Mouse (Mus musculus) left cerebral cortex, postnatal 25 days (tissue): ENCODE data around the gene Bbs10. TPM values are rescaled to one million over a fixed set of nuclear protein-coding genes. Genes with fewer than 3 reads are reported as not detected.
A peak's percentile ranks its signal among the peaks of the same experiment; 100 is the strongest.

Source experiments
- DNase-seq, 2 experiments: peaks; one replicate each; pipeline ENCODE4 v3.0.0; 2022; ENCODE audit warnings: low spot score in 2 of 2, mixed read lengths in 1 of 2
- intact Hi-C: fragments of 180-260 bp; cut with DNase I; formaldehyde crosslinking; loops from one replicate; pipeline ENCODE4 v1.15.1; 2025
- total RNA-seq, 2 experiments: library from RNA; stranded (reverse); gene quantifications; 2 replicates each; pipeline ENCODE4 v1.2.3; 2021

The Bbs10 gene
- 1 to 10 TPM; 5.2 to 6.8 TPM for total RNA-seq

DNA sequence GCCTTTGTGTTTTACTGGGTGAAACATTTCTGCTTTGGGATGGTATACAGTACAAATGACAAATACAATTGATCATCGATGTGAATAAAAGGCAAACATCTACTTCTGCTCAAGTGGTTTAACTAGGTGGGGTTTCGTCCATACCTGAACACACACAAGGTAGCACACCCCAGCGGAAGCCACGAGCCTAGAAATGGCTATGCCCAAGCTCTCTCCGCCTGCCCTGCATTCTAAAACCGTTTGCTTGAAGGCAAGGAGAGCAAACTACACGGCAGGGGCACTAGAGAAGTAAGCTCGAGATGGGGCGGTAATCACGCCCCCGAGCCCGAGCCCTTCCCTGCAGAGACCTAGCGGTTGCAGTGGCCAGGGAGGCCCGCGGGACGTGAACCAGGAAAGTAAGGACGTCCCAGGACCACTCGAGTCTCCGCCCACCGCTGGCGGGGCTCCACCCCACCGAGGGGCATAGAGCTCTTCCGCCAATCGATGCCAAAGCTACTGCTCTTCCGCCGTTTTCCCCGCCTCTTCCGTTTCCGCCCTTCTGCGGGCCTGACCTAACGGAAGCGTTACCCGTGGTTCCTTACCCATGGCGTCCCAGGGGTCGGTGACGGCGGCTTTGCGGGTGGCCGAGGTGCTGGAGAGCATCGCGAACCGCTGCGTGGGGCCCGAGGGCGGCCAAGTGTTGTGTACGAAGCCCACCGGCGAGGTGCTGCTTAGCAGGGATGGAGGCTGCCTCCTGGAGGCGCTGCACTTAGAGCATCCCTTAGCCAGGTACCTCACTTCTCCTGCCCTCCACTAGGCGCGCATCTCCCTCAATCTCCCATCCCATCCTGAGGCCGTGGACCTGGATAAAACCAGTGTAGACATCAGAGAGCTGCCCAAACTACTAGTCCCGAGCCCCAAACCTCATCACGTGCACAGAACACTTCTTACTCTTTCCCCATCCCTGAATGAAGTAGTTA lies at the start of gene Bbs10:
TSS of gene Bbs10 (plus strand) at position 540 of the 959 bp plus-strand sequence.
- intact Hi-C loops: loop anchor here (2.0 to 5.0 kb wide), 3 partner anchors 71 to 204 kb away; partner anchors contain the start of gene Nap1l1
- peak; percentile 94 to 97 for DNase-seq

DNA sequence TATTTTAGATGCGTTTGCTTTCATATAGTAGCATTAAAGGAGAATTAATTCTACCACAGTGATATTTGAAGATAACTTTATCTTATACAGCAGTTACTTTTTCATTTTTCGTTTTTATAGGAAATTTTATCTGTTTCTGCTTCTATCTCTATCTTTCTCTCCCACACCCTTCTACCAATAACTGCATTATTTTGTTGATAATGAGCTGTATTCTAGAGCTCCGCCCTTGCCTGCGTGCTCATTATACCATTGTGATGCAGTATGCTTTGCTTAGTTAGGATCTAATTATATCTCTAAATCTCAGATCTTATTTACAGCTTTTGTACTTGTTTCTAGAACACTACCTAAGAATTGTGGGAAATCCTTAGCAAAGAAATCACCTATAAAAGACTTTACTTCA lies 48.3 kb upstream of the Bbs10 start:
- intact Hi-C loops: loop anchor here (5.0 to 10.0 kb wide), 2 partner anchors 63 to 215 kb away; no protein-coding TSS in a partner anchor
- DNase-seq: no peak

DNA sequence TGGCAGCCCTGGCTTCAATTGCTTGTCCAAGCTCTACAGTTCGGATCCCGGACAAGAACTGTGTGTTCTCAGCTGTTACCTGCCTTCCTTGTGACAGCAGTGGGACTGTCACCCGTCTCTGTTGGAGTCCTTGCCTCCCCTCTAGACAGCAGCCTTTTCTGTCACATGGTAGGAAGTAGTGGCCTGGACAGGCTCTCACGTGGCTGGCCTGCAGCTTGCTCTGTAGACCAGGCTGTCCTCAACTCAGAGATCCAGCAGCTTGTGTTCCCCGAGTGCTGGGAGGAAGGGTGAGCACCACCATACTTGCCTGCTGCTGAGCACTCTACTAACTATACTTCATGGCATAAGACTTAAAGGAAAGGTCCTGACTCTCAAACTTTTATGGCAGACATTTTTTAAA lies 46.8 kb upstream of the Bbs10 start:
- intact Hi-C loops: loop anchor here (5.0 to 10.0 kb wide), 2 partner anchors 64 to 217 kb away; no protein-coding TSS in a partner anchor
- DNase-seq: no peak

DNA sequence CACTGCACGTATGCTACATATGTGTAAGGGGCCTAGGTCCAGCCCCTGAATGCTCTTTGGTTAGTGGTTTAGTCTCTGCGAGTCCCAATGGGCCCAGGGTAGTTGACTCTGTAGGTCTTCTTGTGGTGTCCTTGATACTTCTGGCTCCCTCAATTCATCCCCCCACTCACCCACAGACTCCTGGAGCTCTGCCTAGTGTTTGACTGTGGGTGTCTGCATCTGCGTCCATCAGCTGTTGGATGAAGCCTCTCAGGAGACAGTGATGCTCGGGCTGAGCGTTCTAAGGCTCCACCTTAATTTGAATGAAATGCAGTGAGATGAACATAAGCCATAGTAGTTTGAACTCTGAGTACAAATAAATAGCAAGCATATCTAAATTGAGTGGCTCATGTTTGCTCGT lies 43.3 kb upstream of the Bbs10 start:
- DNase-seq: peak in 1 of 2 experiments; percentile 84
- intact Hi-C loops: loop anchor here (10.0 kb wide), 1 partner anchor 220 kb away; no protein-coding TSS in a partner anchor

DNA sequence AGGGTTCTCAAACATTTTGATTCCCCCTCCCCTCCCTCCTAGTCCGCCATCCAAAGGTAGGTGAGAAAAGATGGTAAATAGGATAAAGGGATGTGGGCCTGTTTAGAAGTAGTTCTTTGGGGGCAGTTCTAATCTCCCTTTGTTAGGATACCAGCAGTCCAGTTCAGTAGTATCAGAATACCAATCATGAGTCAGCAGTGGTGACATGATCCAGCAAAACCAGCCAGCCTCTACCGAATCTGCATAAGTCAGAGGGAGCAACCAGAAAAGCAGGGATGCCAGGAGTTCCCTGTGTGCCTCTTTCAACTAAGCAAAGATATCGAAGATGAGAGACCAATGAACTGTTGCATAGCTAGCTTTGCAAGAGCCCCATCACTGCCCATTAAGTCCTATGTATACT lies 42.3 kb upstream of the Bbs10 start:
- no peak for DNase-seq
- intact Hi-C loops: loop anchor here (10.0 kb wide), 1 partner anchor 221 kb away; no protein-coding TSS in a partner anchor

DNA sequence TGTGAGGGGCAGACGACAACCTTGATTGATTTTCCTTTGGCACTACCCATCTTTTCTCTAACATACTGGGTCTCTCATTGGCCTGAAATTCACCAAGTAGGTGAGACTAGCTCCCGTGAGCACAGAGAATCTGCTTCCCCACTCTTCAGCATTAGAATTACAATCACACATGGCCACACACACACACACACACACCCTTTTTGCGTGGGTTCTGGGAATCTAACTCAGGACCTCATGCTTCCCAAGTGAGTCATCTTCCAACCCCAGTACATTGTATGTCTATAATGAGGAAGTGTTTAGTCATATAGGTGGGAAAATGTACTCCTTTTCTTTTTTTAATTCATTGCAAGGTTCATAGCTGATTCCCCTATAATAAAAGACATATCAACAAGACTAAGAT lies 41.1 kb upstream of the Bbs10 start:
- peak; percentile 45 to 87 for DNase-seq
- intact Hi-C loops: loop anchor here (10.0 kb wide), 1 partner anchor 223 kb away; no protein-coding TSS in a partner anchor

- intact Hi-C loops: loop anchor here (10.0 kb wide), 1 partner anchor 223 kb away; no protein-coding TSS in a partner anchor
- DNase-seq: no peak
These were observed 40.2 kb upstream of the Bbs10 start for GRCm38 (mm10) chr10:111258256-111258655.

GRCm38 (mm10) chr10:111271687-111272086 lies 26.8 kb upstream of the Bbs10 start:
- intact Hi-C loops: no loop called here
- DNase-seq: no peak

DNA sequence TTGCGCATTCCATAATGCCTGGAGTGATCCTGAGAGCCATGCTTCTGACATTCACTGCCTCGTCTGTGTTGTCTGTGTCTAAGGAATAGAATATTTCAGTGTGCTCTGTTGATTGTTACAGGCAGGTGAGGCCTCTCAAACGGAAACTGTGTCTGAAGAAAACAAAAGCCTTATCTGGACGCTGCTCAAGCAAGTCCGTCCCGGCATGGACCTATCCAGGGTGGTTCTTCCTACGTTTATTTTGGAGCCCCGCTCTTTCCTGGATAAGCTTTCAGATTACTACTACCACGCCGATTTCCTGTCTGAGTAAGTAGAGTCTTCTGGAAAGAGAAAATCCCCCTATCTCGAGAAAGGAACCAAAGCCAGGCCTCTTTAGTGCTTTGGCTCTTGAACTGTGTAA lies 25.6 kb upstream of the Bbs10 start:
- DNase-seq: no peak
- intact Hi-C loops: no loop called here

DNA sequence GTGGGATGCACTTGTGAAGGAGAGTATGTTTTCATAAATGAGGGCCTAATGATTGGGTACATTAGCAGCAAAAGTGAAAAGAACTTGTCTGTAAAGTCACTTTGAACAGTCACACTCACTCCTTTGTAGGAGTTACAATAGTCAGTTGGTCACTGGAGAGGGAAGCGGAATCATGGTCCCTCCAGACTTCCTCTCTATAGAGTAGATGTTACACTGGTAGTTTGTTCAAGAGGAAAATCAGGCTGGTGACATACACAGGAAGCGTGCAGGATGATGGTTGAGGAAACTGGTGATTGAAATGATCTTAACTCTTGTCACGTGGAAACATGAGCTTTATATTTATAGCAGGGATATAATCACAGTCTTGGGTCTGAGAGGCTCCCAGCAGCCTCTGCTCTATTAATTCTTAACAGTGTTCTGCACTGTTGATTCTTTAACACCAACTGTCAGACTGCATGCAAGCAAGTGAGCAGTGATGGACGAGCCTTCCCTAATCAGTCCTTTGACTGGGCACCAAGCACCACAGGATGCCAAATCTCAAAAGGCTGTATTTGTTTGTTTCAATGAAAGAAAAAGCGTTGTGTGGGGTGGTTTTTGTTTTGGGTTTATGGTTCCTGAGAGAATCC lies 24.9 kb upstream of the Bbs10 start:
- no peak for DNase-seq
- intact Hi-C loops: no loop called here

DNA sequence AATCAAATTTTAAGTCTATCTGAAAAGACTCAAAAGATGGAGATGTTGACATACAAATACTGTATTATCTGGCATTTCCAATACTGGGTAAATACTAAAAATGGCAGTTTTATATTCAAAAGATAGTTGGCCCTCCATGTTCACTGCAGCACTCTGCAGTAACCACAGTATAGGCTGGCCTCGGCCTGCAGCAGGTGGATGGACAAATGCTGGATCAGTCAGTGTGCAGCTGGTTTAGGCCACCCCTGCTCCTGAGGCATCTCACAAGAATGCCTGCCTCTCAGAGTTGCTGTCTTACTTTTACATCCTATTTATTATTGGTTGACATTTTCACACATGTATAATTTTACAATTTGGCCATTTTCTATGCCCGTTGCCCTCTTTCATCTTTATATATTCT lies 22.7 kb upstream of the Bbs10 start:
- intact Hi-C loops: no loop called here
- DNase-seq: no peak

DNA sequence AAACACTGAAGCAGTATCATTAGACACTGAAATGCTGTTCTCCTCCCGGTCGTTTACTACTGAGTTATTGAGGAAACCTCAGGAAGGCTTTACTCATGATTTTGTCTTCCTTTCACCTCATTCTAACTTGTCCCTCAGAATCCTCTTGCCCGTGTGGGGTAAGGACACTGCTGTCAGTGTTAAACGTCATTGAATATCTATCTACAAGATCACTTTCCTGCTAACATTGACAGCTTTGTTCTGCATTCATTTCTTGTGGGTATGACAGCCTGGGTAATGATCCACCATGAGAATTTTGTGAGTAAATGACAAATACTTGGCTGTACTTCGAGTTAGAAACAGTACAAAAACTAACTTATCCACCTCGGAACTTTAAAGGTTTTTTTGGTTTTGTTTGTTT lies 848 bp upstream of the Bbs10 start:
- intact Hi-C loops: loop anchor here (2.0 to 5.0 kb wide), 3 partner anchors 70 to 205 kb away; partner anchors contain the start of gene Nap1l1
- no peak for DNase-seq

GRCm38 (mm10) chr10:111299591-111299990 lies 1.1 kb downstream of the Bbs10 start:
- peak; percentile 37 to 71 for DNase-seq

DNA sequence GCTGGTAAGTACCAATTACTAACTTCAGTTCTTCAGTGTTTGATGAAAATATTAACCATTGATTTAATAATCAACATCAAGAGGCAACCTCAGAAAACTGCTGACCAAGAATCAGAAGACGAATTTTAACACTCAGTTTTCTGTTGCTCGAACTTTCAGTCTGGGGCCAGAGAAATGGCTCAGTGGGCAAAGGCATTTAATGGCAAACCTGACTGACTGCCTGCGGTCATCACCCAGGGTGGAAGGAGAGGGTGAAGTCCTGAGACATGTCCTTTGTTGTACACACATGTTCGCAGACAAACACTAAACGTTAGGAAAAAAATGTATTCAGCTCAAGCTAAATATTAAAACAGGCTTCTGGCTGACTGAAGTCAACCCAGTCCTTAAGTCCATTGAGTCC lies 2.6 kb downstream of the Bbs10 start:
- no peak for DNase-seq
- intact Hi-C loops: no loop called here

More at GRCm38 (mm10) chr10:111299591-111299990, 1.1 kb downstream of the Bbs10 start:
- intact Hi-C loops: loop anchor here (2.0 to 5.0 kb wide), 3 partner anchors 72 to 203 kb away; partner anchors contain the start of gene Nap1l1

DNA sequence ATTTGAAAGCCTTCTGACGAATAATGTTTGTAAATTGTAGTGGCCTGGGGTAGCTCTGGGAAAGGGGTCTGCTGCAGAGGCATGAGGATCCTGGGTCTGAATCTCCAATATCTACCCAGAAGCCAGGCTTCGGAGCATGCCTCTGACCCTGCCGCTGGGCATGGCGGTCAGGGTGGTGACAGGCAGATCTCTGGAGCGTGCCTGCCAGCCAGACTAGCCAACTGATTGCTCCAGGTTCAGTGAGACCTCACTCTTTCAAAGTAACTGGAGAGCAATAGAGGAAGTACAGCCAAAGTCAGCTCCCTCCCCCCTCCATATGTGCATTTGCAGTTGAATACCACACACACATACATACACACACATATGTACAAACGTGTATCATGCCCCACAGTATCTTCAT lies 4.0 kb downstream of the Bbs10 start:
- intact Hi-C loops: no loop called here

DNA sequence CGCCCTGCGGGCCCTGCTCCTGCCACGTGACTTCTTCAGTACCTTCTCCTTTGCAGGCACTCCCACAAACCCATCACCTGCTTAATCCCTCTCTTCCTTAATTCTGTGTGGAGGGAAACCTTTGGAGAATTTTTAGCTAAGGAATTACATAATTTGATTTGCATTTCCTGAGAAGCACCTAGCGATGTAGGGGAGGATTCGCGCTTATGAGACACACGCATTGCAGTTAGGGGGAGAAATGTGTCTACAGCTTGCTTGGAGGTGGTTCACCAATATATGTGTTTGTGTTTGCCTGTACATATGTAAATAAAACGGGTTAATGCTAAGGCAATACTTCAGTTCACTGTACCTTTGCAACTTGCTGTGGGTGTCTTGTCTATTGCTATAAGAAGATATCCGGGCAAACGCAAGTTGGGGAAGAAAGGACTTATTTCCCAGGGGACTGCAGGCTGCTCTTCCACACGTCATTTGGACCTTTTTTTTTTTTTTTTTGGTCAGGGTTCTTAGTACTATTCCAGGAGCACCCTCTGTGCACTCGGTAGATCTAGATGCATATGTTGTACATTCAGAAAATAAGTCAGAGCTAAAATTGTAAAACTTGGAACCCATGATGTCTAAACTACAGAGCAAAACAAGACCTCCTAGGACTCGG lies 10.5 kb downstream of the Bbs10 start:
- intact Hi-C loops: loop anchor here (5.0 kb wide), 1 partner anchor 648 kb away; no protein-coding TSS in a partner anchor
- DNase-seq: peak in 1 of 2 experiments; percentile 69

More for the DNA sequence above, 4.0 kb downstream of the Bbs10 start:
- DNase-seq: no peak

GRCm38 (mm10) chr10:111313282-111313681 lies 14.8 kb downstream of the Bbs10 start:
- intact Hi-C loops: no loop called here
- DNase-seq: peak in 1 of 2 experiments; percentile 22

- intact Hi-C loops: loop anchor here (1.0 kb wide), 1 partner anchor 67 kb away; no protein-coding TSS in a partner anchor
These were observed 16.3 kb downstream of the Bbs10 start for GRCm38 (mm10) chr10:111314636-111315395.

GRCm38 (mm10) chr10:111315940-111316339 lies 17.5 kb downstream of the Bbs10 start:
- intact Hi-C loops: loop anchor here (1.0 kb wide), 1 partner anchor 66 kb away; no protein-coding TSS in a partner anchor
- DNase-seq: peak in 1 of 2 experiments; percentile 71

More at GRCm38 (mm10) chr10:111314636-111315395, 16.3 kb downstream of the Bbs10 start:
- peak; percentile 23 to 89 for DNase-seq
